Mouse (Mus musculus) hindbrain, embryonic 13.5 days (tissue): ENCODE measurements around the gene Akap8l. TPM values are rescaled to one million over a fixed set of nuclear protein-coding genes. Genes with fewer than 3 reads are reported as not detected.

Source experiments
- ATAC-seq: fragments of 200-750 bp; cut with Nextera tagmentation; 2 replicates; pipeline ENCODE4 v1.8.0; 2017; ENCODE audit warnings: moderate TSS enrichment; ENCODE audit not compliant: low FRiP score
- H3K27ac ChIP-seq: fragments of 300-500 bp; sonication (generic); 2 replicates; pipeline ENCODE4 v1.5.1; 2015; ENCODE audit warnings: inconsistent platforms, mild to moderate bottlenecking, moderate library complexity
- H3K27me3 ChIP-seq: fragments of 300-500 bp; sonication (generic); 2 replicates; pipeline ENCODE4 v1.6.1; 2015; ENCODE audit warnings: mild to moderate bottlenecking, inconsistent platforms
- H3K36me3 ChIP-seq: fragments of 300-500 bp; sonication (generic); 2 replicates; pipeline ENCODE4 v1.6.1; 2015; ENCODE audit warnings: mild to moderate bottlenecking, inconsistent platforms
- H3K4me1 ChIP-seq: fragments of 300-500 bp; sonication (generic); replicated peaks from 2 replicates; pipeline ENCODE4 v1.6.1; 2015; ENCODE audit warnings: inconsistent platforms
- H3K4me2 ChIP-seq: fragments of 300-500 bp; sonication (generic); 2 replicates; pipeline ENCODE4 v1.6.1; 2015; ENCODE audit warnings: inconsistent platforms, mild to moderate bottlenecking, moderate library complexity
- H3K4me3 ChIP-seq: fragments of 300-500 bp; sonication (generic); 2 replicates; pipeline ENCODE4 v1.5.1; 2015; ENCODE audit warnings: mild to moderate bottlenecking, inconsistent platforms
- H3K9ac ChIP-seq: fragments of 300-500 bp; sonication (generic); 2 replicates; pipeline ENCODE4 v1.6.1; 2015; ENCODE audit warnings: mild to moderate bottlenecking, inconsistent platforms
- H3K9me3 ChIP-seq: fragments of 300-500 bp; sonication (generic); 2 replicates; pipeline ENCODE4 v1.6.1; 2016; ENCODE audit warnings: inconsistent platforms
- WGBS: fragments of 180-500 bp; shearing (Covaris S2); methylation state at CpG from one replicate; pipeline ENCODE4 v1.1.7; 2015; 5-methylcytosine and 5-hydroxymethylcytosine counted together
- polyA plus RNA-seq: library from polyadenylated mRNA; unstranded; fragments of >200 nt; fragmentation: Nextera tagmentation; extraction: Ambion mirVana; gene quantifications from 2 replicates; pipeline ENCODE4 v1.2.1, GENCODE M21; 2015

The Akap8l gene
- polyA plus RNA-seq, 1 experiment from 2014 or later = 148 TPM

DNA sequence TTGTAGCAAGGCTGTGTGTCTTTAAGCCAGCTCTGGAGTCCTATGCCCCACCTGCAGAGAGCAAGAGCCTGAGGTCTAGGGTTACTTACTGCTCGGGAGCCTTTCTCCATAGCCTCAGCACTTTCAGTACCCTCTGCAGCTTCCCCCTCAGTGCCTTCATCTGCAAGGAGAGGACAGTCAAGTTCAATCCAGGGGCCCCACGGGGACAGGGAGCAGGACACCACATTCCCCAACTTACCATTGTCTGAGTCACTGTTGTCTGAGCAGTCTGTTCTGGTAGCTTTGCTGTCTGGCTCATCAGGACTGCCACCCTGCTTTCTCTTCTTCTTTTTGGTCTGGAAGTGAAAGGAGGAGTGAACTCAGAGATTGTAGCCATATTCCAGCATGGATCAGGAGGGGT is 14.5 kb downstream of the Akap8l start:
- WGBS = 79% methylated on average over 2 of the region's 2 CpGs
- Histone ChIP-seq H3K27me3 (no peaks in the 10 kb centered on the region), H3K27ac (no peak overlapping the region), H3K9me3 (no peaks in the 10 kb centered on the region), H3K4me3 (no peak overlapping the region), H3K36me3 (peaks cover 76% of the 10 kb centered on the region), H3K9ac (no peak overlapping the region), H3K4me1 (no peaks in the 10 kb centered on the region), H3K4me2 (no peak overlapping the region)
- no peak for ATAC-seq

DNA sequence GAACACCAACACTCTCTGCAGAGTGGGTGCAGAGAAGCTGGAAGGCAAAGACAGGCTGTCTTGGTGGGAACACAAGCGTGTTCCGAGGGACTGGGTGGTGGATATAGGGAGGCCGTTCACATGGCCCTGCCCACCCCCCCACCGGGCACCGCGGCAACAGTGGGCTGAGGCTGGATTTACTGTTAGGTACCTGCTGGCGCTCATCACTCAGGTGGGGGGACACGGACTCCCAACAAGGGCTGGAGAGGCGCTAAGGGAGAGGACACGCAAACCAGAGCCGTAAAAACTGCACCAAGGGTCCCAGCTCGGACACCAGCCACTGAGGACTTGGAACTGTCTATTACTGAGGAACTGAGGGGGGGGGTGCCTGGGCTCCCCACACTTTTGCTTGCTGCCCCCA is 15.5 kb downstream of the Akap8l start:
- Histone ChIP-seq H3K36me3 (peaks cover 83% of the 10 kb centered on the region), H3K27ac (no peak overlapping the region), H3K9me3 (no peaks in the 10 kb centered on the region), H3K9ac (no peak overlapping the region), H3K27me3 (no peaks in the 10 kb centered on the region), H3K4me2 (no peak overlapping the region), H3K4me1 (no peaks in the 10 kb centered on the region), H3K4me3 (no peak overlapping the region)
- 97% methylated on average over 12 of the region's 12 CpGs for WGBS
- no peak for ATAC-seq

GRCm38 (mm10) chr17:32333675-32334303 is 16.6 kb downstream of the Akap8l start:
- 0 out of 2 replicates have a peak, but pooled peaks have one; percentile 24 for ATAC-seq

GRCm38 (mm10) chr17:32327501-32327900 is 22.9 kb downstream of the Akap8l start:
- H3K9ac ChIP-seq = no peak overlapping the region
- H3K4me2 ChIP-seq = no peak overlapping the region
- no peak for ATAC-seq
- H3K36me3 ChIP-seq = peaks cover 69% of the 10 kb centered on the region
- no peaks in the 10 kb centered on the region for H3K9me3 ChIP-seq
- no peak overlapping the region for H3K4me3 ChIP-seq
- H3K27ac ChIP-seq = no peak overlapping the region
- peaks cover 8% of the 10 kb centered on the region; the same call in 1 of the 2 replicates for H3K4me1 ChIP-seq
- H3K27me3 ChIP-seq = no peaks in the 10 kb centered on the region

More at GRCm38 (mm10) chr17:32333675-32334303, 16.6 kb downstream of the Akap8l start:
- 91% methylated on average over 31 of the region's 31 CpGs for WGBS
- Histone ChIP-seq H3K9me3 (no peaks in the 10 kb centered on the region), H3K9ac (no peak overlapping the region), H3K36me3 (peaks cover 89% of the 10 kb centered on the region), H3K27ac (no peak overlapping the region), H3K4me2 (no peak overlapping the region), H3K4me3 (no peak overlapping the region), H3K4me1 (no peaks in the 10 kb centered on the region), H3K27me3 (no peaks in the 10 kb centered on the region)

- Histone ChIP-seq H3K4me3 (no peak overlapping the region), H3K27ac (no peak overlapping the region), H3K9me3 (no peaks in the 10 kb centered on the region), H3K27me3 (no peaks in the 10 kb centered on the region), H3K9ac (no peak overlapping the region), H3K4me2 (no peak overlapping the region), H3K36me3 (peaks cover 37% of the 10 kb centered on the region), H3K4me1 (peaks cover 37% of the 10 kb centered on the region)
- 93% methylated on average over 1 of the region's 1 CpGs for WGBS
- ATAC-seq = no peak
Measured at GRCm38 (mm10) chr17:32322809-32323208, 27.6 kb downstream of the Akap8l start.

- H3K9ac ChIP-seq = peak overlapping the region; percentile 88
- H3K27me3 ChIP-seq = no peaks in the 10 kb centered on the region
- no peak for ATAC-seq
- WGBS = 27% methylated on average over 6 of the region's 6 CpGs
- peaks cover 41% of the 10 kb centered on the region for H3K4me1 ChIP-seq
- peaks cover 39% of the 10 kb centered on the region for H3K36me3 ChIP-seq
- H3K27ac ChIP-seq = peak overlapping the region; percentile 93
- H3K4me3 ChIP-seq = peak overlapping the region; percentile 89
- H3K9me3 ChIP-seq = no peaks in the 10 kb centered on the region
- H3K4me2 ChIP-seq = peak overlapping the region; percentile 88
Measured at GRCm38 (mm10) chr17:32321836-32322235, 28.6 kb downstream of the Akap8l start.

DNA sequence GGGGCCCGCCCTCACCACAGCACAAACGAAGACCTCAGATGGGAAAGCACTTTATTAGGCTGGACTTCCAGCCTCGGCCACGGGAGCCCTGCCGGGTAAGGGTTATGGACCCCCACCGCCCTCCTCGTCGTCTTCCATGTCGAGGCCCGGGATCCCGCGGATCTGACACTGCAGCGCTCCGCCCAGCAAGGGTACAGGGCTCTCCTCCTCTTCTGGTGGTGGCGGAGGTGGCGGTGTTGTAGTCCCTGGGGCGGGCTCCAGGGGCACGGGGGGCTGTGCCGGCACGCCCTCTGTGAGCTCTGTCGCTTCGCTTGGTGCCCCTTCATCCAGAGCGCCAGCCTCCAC is 29.0 kb downstream of the Akap8l start:
- Histone ChIP-seq H3K36me3 (peaks cover 39% of the 10 kb centered on the region), H3K4me1 (peaks cover 41% of the 10 kb centered on the region), H3K4me2 (peak overlapping the region; percentile 88), H3K9me3 (no peaks in the 10 kb centered on the region), H3K9ac (peak overlapping the region; percentile 88), H3K27me3 (no peaks in the 10 kb centered on the region), H3K4me3 (peak overlapping the region; percentile 89), H3K27ac (peak overlapping the region; percentile 93)
- WGBS = under 1% methylated on average over 23 of the region's 23 CpGs
- ATAC-seq = peak; percentile 80

GRCm38 (mm10) chr17:32320597-32321389 is 29.6 kb downstream of the Akap8l start, which contains the start of gene Akap8:
TSS of gene Akap8 (minus strand) at chr17:32321238.
- Histone ChIP-seq H3K4me2 (peak within 1 kb of the TSS; percentile 92), H3K27me3 (no peaks in the 10 kb centered on the region), H3K27ac (peak within 1 kb of the TSS; percentile 97), H3K4me3 (peak within 1 kb of the TSS; percentile 89), H3K36me3 (peaks cover 39% of the 10 kb centered on the region), H3K9ac (peak within 1 kb of the TSS; percentile 90), H3K9me3 (no peaks in the 10 kb centered on the region), H3K4me1 (peaks cover 41% of the 10 kb centered on the region)
- peak; percentile 98 for ATAC-seq
- WGBS = under 1% methylated on average over 83 of the region's 83 CpGs

DNA sequence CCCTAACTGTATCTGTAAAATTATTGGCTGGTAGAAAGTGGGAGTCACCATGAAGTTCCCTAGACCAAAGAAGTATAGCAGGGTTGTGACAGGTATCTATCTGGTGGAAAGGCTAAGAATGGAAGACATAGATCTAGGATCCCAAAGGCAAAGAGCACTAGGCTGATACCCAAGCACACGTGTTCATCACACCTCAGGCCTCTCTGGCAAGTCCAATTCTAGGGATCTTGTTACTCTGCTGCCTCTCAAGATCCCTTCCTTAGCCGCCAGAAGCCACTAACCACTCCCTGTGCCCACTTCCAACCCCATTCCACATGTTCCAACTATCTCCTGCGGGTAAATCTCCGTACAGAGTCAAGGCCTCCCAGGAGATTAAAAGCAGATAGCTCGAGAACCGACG is 30.5 kb downstream of the Akap8l start:
- Histone ChIP-seq H3K4me2 (peak overlapping the region; percentile 92), H3K27ac (peak overlapping the region; percentile 97), H3K9me3 (no peaks in the 10 kb centered on the region), H3K9ac (peak overlapping the region; percentile 90), H3K27me3 (no peaks in the 10 kb centered on the region), H3K4me1 (peaks cover 41% of the 10 kb centered on the region), H3K4me3 (peak overlapping the region; percentile 89), H3K36me3 (peaks cover 42% of the 10 kb centered on the region)
- ATAC-seq = no peak
- 0% methylated on average over 7 of the region's 7 CpGs for WGBS

DNA sequence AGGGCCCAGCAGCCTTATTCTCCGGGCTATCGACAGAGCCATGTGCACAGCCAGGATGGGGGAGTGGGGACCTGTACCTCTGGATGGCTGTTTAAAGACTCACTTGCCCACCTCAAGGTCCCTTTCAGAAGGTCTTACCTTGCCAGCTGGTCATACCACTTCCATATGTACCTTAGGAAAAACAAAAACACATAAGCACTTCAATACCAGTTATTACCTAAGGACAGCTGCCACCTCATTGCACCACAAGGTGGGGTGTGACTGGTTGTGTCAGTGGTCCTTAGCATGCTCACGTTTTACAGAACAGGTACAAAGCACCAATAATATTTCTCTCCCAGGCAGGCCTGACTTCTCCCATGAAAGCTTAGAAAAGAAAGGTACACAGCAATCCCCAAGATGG is 32.7 kb downstream of the Akap8l start:
- ATAC-seq = no peak
- H3K9me3 ChIP-seq = no peaks in the 10 kb centered on the region
- no peak overlapping the region for H3K4me2 ChIP-seq
- H3K27ac ChIP-seq = no peak overlapping the region
- peaks cover 34% of the 10 kb centered on the region for H3K4me1 ChIP-seq
- WGBS = 95% methylated on average over 3 of the region's 3 CpGs
- no peak overlapping the region for H3K9ac ChIP-seq
- H3K4me3 ChIP-seq = no peak overlapping the region
- no peaks in the 10 kb centered on the region for H3K27me3 ChIP-seq
- H3K36me3 ChIP-seq = peaks cover 54% of the 10 kb centered on the region

DNA sequence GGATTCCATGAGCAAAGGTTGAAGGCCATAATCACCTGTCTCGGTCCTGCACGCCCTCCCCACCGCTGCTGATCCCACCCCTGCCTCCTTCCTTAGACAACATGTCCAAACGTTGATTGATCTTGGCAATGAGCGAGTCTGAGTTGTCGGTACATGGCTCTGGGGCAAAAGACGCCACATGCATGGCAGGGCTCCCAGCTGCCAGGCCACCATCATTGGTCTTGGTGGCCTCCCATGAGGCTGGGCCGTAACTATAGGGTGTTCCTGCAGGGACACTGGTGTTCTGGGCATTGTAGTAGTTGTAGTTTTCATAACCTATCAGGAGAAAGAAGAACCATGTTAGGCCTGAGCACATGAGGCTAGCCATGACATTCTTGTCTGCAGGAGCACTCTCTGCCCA is 33.4 kb downstream of the Akap8l start:
- Histone ChIP-seq H3K4me3 (no peak overlapping the region), H3K9ac (no peak overlapping the region), H3K36me3 (peaks cover 60% of the 10 kb centered on the region), H3K27ac (no peak overlapping the region), H3K27me3 (no peaks in the 10 kb centered on the region), H3K4me1 (peaks cover 29% of the 10 kb centered on the region), H3K9me3 (no peaks in the 10 kb centered on the region), H3K4me2 (no peak overlapping the region)
- ATAC-seq = no peak
- 94% methylated on average over 8 of the region's 8 CpGs for WGBS

DNA sequence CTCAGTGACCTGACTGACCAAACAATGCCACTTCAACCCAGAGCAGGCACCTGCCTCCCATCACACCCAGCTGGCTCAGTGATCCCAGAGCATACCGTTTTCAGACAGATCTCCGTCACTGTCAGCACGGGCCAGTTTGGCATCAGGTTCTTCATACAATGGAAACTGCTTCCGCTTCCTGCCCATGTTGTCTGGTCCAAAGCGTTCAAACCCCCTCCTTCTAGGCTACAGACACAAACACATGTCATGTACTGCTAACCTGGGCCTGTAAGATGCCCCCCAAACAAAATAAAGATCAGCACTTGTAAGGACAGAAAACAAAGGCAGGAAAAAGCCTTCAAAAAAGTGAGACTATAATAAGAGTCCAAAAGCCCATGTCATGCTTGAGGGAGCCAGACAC is 34.8 kb downstream of the Akap8l start:
- peaks cover 75% of the 10 kb centered on the region for H3K36me3 ChIP-seq
- no peak overlapping the region for H3K27ac ChIP-seq
- H3K4me2 ChIP-seq = no peak overlapping the region
- ATAC-seq = no peak
- H3K4me3 ChIP-seq = no peak overlapping the region
- no peaks in the 10 kb centered on the region for H3K27me3 ChIP-seq
- H3K9ac ChIP-seq = no peak overlapping the region
- 97% methylated on average over 5 of the region's 5 CpGs for WGBS
- peaks cover 24% of the 10 kb centered on the region for H3K4me1 ChIP-seq
- H3K9me3 ChIP-seq = no peaks in the 10 kb centered on the region

GRCm38 (mm10) chr17:32313892-32314291 is 36.5 kb downstream of the Akap8l start:
- H3K4me3 ChIP-seq = no peak overlapping the region
- no peaks in the 10 kb centered on the region for H3K27me3 ChIP-seq
- H3K9me3 ChIP-seq = no peaks in the 10 kb centered on the region
- peaks cover 92% of the 10 kb centered on the region for H3K36me3 ChIP-seq
- H3K4me2 ChIP-seq = no peak overlapping the region
- H3K27ac ChIP-seq = no peak overlapping the region
- no peak overlapping the region for H3K9ac ChIP-seq
- WGBS = 86% methylated on average over 5 of the region's 5 CpGs
- peaks cover 12% of the 10 kb centered on the region for H3K4me1 ChIP-seq
- ATAC-seq = no peak
